Mouse (Mus musculus) hindbrain, embryonic 13.5 days (tissue): ENCODE measurements at regions not wholly inside any gene's neighbourhood (a gene's known extent, or its start where the extent isn't known, plus 50 kb on each side); places are given as distances from the start of the nearest gene placed in this dataset.

ENCODE experiments used
- ATAC-seq: fragments of 200-750 bp; cut with Nextera tagmentation; 2 replicates; pipeline ENCODE4 v1.8.0; 2017; ENCODE audit warnings: moderate TSS enrichment; ENCODE audit not compliant: low FRiP score
- H3K27ac ChIP-seq: fragments of 300-500 bp; sonication (generic); 2 replicates; pipeline ENCODE4 v1.5.1; 2015; ENCODE audit warnings: inconsistent platforms, mild to moderate bottlenecking, moderate library complexity
- H3K27me3 ChIP-seq: fragments of 300-500 bp; sonication (generic); 2 replicates; pipeline ENCODE4 v1.6.1; 2015; ENCODE audit warnings: mild to moderate bottlenecking, inconsistent platforms
- H3K36me3 ChIP-seq: fragments of 300-500 bp; sonication (generic); 2 replicates; pipeline ENCODE4 v1.6.1; 2015; ENCODE audit warnings: mild to moderate bottlenecking, inconsistent platforms
- H3K4me1 ChIP-seq: fragments of 300-500 bp; sonication (generic); replicated peaks from 2 replicates; pipeline ENCODE4 v1.6.1; 2015; ENCODE audit warnings: inconsistent platforms
- H3K4me2 ChIP-seq: fragments of 300-500 bp; sonication (generic); 2 replicates; pipeline ENCODE4 v1.6.1; 2015; ENCODE audit warnings: inconsistent platforms, mild to moderate bottlenecking, moderate library complexity
- H3K4me3 ChIP-seq: fragments of 300-500 bp; sonication (generic); 2 replicates; pipeline ENCODE4 v1.5.1; 2015; ENCODE audit warnings: mild to moderate bottlenecking, inconsistent platforms
- H3K9ac ChIP-seq: fragments of 300-500 bp; sonication (generic); 2 replicates; pipeline ENCODE4 v1.6.1; 2015; ENCODE audit warnings: mild to moderate bottlenecking, inconsistent platforms
- H3K9me3 ChIP-seq: fragments of 300-500 bp; sonication (generic); 2 replicates; pipeline ENCODE4 v1.6.1; 2016; ENCODE audit warnings: inconsistent platforms
- WGBS: fragments of 180-500 bp; shearing (Covaris S2); methylation state at CpG from one replicate; pipeline ENCODE4 v1.1.7; 2015; 5-methylcytosine and 5-hydroxymethylcytosine counted together

DNA sequence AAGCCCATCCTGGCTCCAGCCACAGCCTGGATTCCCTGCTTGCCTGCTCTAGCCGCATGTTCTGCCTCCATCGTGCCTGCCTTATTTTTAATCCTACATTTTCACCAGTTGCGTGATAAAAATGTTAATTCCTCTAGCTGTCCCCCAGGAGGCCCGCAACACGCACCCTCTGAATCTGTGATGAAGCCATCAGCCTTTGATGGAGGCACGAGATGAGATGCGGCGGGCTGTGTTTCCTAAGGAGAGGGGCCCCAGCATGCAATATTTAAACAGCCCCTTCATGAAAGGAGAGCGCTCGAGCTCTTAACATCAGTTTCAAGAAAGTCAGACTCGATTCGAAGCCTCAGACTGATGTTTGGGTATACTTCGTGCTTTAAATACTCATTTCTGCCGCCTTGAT is 76.3 kb downstream of the Nptx2 start:
- Histone ChIP-seq H3K9me3 (peaks cover 6% of the 10 kb centered on the region), H3K36me3 (no peaks in the 10 kb centered on the region), H3K4me2 (no peak overlapping the region), H3K9ac (no peak overlapping the region), H3K4me3 (no peak overlapping the region), H3K27me3 (no peaks in the 10 kb centered on the region), H3K27ac (no peak overlapping the region), H3K4me1 (0 out of 2 replicates have a peak, but pooled peaks cover 6% of the 10 kb centered on the region)
- 68% methylated on average over 14 of the region's 14 CpGs for WGBS
- ATAC-seq = no peak

DNA sequence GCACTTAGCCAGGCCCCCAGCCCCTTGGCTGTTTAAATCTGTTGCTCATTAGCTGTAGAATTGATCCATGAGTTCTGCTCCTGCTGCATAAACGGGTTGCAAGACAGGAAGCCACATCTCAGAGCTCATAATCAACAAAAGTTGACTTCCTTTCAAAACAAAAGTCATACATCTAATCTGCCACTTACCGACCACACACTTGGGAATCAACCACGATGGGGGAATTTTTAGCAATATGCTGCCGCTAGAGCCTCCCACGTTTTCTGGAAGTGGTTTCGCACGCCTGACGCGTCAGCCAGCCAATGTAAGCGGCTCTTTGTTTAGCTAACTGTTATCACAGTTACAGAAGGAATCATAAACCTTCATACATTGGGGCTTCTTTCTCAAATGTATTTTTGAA is 77.7 kb downstream of the Nptx2 start:
- Histone ChIP-seq H3K4me1 (0 out of 2 replicates have a peak, but pooled peaks cover 6% of the 10 kb centered on the region), H3K9ac (no peak overlapping the region), H3K36me3 (no peaks in the 10 kb centered on the region), H3K4me2 (no peak overlapping the region), H3K27me3 (no peaks in the 10 kb centered on the region), H3K4me3 (no peak overlapping the region), H3K9me3 (peaks cover 6% of the 10 kb centered on the region), H3K27ac (no peak overlapping the region)
- ATAC-seq = no peak
- 77% methylated on average over 10 of the region's 10 CpGs for WGBS

DNA sequence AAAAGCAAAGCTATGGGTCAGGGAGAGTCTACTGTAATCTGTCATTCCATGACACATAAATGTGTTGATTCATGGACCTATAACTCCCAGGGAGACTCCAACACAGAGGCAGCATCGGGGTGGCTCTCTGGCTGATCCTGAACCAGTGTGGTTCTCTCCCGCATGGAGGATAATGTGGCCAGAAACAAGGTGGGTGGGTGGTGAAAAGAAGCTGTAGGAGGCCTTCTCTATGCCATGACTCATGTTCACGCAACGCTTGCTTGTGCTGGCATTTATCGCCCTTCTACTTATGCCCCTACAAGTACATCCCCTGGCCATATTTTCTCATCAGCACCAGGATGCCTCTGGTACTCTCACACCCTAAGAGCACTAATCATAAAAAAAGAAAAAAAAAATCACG is 86.6 kb downstream of the Nptx2 start:
- Histone ChIP-seq H3K4me2 (no peak overlapping the region), H3K27ac (no peak overlapping the region), H3K4me3 (no peak overlapping the region), H3K9me3 (no peaks in the 10 kb centered on the region), H3K9ac (no peak overlapping the region), H3K4me1 (peaks cover 3% of the 10 kb centered on the region), H3K27me3 (no peaks in the 10 kb centered on the region), H3K36me3 (no peaks in the 10 kb centered on the region)
- WGBS = 89% methylated on average over 6 of the region's 6 CpGs
- ATAC-seq = no peak

DNA sequence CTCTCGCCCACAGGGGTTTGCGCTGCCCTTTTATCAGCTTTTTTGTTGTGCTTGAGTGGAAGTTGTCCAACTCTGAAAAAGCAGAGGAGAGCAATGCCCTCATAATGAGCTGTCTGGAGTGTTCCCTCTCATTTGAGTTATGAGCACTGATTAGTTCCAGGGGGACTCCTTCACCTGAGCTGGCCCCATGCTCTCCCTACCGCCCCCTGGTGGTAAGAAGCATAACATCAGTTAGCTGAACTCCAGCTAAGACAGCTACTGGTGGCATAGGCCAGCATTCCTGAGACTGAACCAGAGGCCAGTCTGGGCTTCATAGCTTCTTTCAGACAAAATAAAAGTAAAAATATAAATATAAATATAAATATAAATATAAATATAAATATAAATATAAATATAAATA is 92.9 kb downstream of the Nptx2 start:
- Histone ChIP-seq H3K9me3 (no peaks in the 10 kb centered on the region), H3K4me2 (no peak overlapping the region), H3K4me3 (no peak overlapping the region), H3K9ac (no peak overlapping the region), H3K36me3 (no peaks in the 10 kb centered on the region), H3K4me1 (peaks cover 12% of the 10 kb centered on the region), H3K27me3 (no peaks in the 10 kb centered on the region), H3K27ac (no peak overlapping the region)
- no peak for ATAC-seq
- 69% methylated on average over 3 of the region's 3 CpGs for WGBS

DNA sequence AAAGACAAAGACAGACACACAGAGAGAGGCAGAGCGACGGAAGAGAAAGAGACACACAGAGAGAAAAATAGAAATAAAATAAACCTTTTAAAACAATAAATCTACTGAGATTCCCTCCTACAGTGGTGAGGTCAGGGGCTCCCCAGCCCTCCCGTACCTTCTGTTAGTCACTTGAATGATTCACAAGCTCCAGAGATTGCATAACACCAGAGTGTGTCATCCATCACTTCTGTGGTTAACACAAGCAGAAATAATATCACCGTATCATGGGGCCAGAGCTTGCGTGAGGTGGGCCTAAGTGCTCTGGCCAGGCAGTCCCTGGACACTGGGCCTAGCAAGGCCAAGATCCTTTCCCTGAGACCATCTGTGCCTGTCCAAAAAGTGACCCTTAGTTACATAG is 93.9 kb downstream of the Nptx2 start:
- Histone ChIP-seq H3K4me3 (no peak overlapping the region), H3K4me1 (peaks cover 16% of the 10 kb centered on the region), H3K27ac (no peak overlapping the region), H3K36me3 (no peaks in the 10 kb centered on the region), H3K9ac (no peak overlapping the region), H3K27me3 (no peaks in the 10 kb centered on the region), H3K4me2 (no peak overlapping the region), H3K9me3 (no peaks in the 10 kb centered on the region)
- ATAC-seq = no peak
- WGBS = 94% methylated on average over 5 of the region's 5 CpGs

DNA sequence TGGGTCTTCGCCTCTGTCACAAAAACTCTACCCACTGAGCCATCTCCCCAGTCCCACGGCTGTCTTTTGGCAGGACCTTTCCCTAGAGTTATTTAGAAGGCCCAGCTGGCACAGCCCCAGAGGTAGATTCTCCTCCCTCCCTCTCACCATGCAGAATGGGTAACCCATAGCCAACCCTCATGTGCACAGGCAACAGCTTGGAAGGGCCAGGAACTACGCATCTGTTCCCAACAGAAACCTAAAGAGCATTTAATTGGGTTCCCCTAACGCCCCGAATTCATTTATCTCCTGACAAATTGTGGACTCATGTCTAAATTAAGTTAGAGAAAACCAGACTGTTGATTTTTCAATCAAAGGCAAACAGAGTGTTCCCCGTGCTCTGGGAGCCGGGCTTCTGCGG is 97.1 kb downstream of the Nptx2 start:
- H3K4me3 ChIP-seq = no peak overlapping the region
- 0 out of 2 replicates have a peak, but pooled peaks cover 5% of the 10 kb centered on the region for H3K27me3 ChIP-seq
- peaks cover 27% of the 10 kb centered on the region for H3K4me1 ChIP-seq
- WGBS = 48% methylated on average over 8 of the region's 8 CpGs
- ATAC-seq = no peak
- H3K9me3 ChIP-seq = no peaks in the 10 kb centered on the region
- no peak overlapping the region for H3K9ac ChIP-seq
- H3K27ac ChIP-seq = no peak overlapping the region
- no peak overlapping the region for H3K4me2 ChIP-seq
- no peaks in the 10 kb centered on the region for H3K36me3 ChIP-seq

DNA sequence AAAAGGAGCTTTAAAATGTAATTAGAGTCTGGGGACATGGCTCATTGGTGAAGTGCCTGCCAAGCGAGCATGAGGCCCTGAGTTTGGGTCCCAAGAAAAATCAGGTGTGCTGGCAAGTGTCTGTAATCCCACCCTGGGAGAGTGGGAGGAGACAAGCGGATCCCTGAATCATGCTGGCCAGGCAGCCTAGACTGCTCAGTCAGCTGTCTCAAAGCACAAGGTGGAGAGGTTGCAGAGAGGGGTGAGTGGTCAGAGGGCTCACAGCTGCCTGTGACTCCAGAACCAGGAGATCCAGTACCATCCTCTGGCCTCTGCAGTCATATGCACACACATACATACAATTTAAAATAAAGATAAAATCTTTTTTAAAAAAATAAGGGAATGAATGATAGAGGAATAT is 97.7 kb downstream of the Nptx2 start:
- Histone ChIP-seq H3K9me3 (no peaks in the 10 kb centered on the region), H3K4me1 (peaks cover 27% of the 10 kb centered on the region), H3K4me2 (no peak overlapping the region), H3K9ac (no peak overlapping the region), H3K4me3 (no peak overlapping the region), H3K27me3 (0 out of 2 replicates have a peak, but pooled peaks cover 5% of the 10 kb centered on the region), H3K36me3 (no peaks in the 10 kb centered on the region), H3K27ac (no peak overlapping the region)
- 44% methylated on average over 2 of the region's 2 CpGs for WGBS
- ATAC-seq = no peak

DNA sequence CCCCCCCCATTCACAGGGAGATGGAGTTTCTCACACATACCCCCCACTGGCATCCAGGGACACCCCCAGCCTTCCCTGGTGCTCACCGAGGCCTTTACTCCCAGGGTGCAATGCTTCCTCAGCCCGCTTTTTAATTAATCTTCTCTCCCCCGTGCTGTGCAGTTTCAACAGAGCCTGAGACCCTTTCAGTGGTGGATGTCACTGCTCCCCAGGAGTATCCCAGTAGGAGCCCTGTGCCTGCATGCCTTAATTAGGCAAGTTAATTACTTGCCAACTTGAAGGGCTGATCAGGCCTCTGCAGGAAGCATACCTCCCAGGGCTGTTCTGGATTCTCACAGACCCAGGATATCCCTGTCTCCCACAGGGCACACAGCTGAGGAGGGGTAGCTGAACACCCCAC is 99.7 kb downstream of the Nptx2 start:
- no peak overlapping the region for H3K27ac ChIP-seq

DNA sequence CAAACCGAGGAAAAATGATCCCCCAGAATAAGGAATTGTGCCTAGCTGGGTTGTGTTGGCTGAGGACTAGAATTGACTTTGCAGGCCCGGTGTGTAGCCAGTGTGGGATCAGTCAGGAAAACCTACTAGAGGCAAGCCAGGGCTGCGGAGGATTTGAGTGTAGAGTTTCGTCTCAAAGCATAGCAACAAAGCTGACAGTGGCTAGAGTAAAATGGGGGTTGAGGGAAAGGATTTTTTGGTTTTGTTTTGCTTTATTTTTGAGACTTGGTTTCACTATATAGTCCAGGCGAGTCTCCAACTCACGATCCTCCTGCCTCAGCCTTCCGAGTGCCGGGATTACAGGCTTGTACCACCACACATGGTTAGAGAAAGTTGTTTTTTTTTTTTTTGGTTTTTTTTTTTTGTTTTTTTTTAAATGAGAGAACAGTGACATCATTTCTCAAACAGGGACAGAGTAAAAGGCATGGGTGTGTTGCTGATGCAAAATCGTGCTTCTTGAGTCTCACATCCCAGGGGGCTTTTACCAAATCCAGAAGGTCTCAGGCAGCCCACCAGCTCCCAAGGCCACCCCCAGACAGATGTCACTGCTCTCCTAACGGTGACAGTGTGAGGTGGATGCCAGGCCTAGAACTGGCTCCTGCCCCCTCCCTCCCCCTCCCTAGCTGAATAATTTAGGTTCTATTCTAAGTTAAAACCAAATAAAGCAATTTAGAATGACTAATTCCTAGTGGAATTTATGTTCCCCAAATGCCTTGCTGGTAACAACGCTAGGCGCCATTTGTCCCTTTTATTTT is 101.8 kb downstream of the Nptx2 start:
- 0 out of 2 replicates have a peak, but pooled peaks cover 5% of the 10 kb centered on the region for H3K27me3 ChIP-seq
- no peak overlapping the region for H3K9ac ChIP-seq
- H3K4me2 ChIP-seq = no peak overlapping the region
- H3K27ac ChIP-seq = no peak overlapping the region
- ATAC-seq = no peak
- WGBS = 83% methylated on average over 12 of the region's 12 CpGs
- no peaks in the 10 kb centered on the region for H3K9me3 ChIP-seq
- no peaks in the 10 kb centered on the region for H3K36me3 ChIP-seq
- peaks cover 26% of the 10 kb centered on the region for H3K4me1 ChIP-seq
- no peak overlapping the region for H3K4me3 ChIP-seq

More for the DNA sequence above, 99.7 kb downstream of the Nptx2 start:
- 7% methylated on average over 3 of the region's 3 CpGs for WGBS
- no peaks in the 10 kb centered on the region for H3K36me3 ChIP-seq
- H3K27me3 ChIP-seq = 0 out of 2 replicates have a peak, but pooled peaks cover 5% of the 10 kb centered on the region
- H3K9me3 ChIP-seq = no peaks in the 10 kb centered on the region
- peak; percentile 65 for ATAC-seq
- peaks cover 27% of the 10 kb centered on the region for H3K4me1 ChIP-seq
- H3K4me3 ChIP-seq = no peak overlapping the region
- no peak overlapping the region for H3K9ac ChIP-seq
- no peak overlapping the region for H3K4me2 ChIP-seq

DNA sequence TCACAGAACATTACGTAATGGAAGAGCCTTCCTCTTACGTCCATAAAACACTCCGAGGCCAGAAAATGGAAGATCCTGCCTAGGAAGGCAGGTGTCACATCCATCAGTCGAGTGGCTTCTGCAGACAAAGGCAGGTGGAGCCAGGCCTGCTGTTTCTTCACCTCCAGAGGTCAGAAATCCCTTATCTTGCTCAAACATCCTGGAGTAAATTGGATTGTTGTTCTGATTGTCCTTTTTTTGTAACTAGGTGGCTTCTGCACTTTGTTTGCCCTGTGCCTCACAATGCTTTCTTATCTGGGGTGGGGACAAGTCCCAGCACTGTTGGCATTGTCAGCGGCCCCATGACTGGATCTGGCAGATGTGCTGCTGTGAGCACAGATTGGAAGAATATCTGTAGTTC is 106.5 kb downstream of the Nptx2 start:
- Histone ChIP-seq H3K4me1 (no peaks in the 10 kb centered on the region), H3K4me3 (no peak overlapping the region), H3K27me3 (no peaks in the 10 kb centered on the region), H3K4me2 (no peak overlapping the region), H3K9me3 (peaks cover 4% of the 10 kb centered on the region; the same call in 1 of the 2 replicates), H3K36me3 (no peaks in the 10 kb centered on the region), H3K9ac (no peak overlapping the region), H3K27ac (no peak overlapping the region)
- ATAC-seq = no peak
- WGBS = 67% methylated on average over 5 of the region's 5 CpGs

DNA sequence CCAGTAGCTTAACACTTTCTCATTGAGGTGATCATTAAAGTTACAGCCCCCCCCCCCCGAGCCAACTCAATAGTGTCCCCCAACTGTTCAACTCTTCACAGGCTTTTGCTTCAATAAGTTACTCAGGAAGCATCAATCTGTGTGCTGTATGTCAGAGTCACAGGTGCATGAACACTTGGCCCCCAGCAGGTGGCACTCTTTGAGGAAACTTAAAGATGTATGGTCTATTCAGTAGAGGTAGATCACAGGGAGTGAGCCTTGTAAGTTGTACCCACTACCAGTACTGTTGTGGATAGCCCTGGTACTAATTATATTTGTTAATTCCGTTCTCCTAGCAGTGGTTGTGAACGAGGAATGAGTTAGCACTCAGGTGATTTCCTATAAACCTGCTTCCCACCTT is 99.6 kb downstream of the Tmem130 start:
- no peak for ATAC-seq
- Histone ChIP-seq H3K9me3 (no peaks in the 10 kb centered on the region), H3K9ac (no peak overlapping the region), H3K27ac (no peak overlapping the region), H3K27me3 (no peaks in the 10 kb centered on the region), H3K4me2 (no peak overlapping the region), H3K4me3 (no peak overlapping the region), H3K36me3 (no peaks in the 10 kb centered on the region), H3K4me1 (no peaks in the 10 kb centered on the region)
- WGBS = 84% methylated on average over 3 of the region's 3 CpGs

DNA sequence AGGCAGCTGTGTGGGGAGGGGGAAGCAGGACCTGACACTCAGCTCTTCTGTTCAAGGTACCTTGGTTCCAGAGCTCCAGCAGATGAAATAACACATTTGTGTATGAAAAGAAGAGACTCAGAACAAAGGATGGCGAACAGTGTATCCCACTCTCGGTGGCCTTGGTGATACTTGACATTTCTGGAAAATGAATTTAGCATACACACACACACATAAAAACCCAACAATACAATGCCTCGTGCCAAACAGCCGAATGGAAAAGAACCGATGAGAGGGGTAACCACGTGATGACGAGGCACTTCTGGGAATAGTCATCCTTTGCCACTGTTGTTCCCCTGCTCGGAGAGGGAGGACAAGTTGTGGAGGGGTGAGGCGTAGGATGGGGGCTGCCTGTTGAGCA is 97.6 kb downstream of the Tmem130 start:
- Histone ChIP-seq H3K27ac (no peak overlapping the region), H3K27me3 (no peaks in the 10 kb centered on the region), H3K9ac (no peak overlapping the region), H3K9me3 (no peaks in the 10 kb centered on the region), H3K36me3 (no peaks in the 10 kb centered on the region), H3K4me3 (no peak overlapping the region), H3K4me1 (peaks cover 4% of the 10 kb centered on the region; the same call in 1 of the 2 replicates), H3K4me2 (no peak overlapping the region)
- ATAC-seq = no peak
- 86% methylated on average over 9 of the region's 9 CpGs for WGBS
